Mouse (Mus musculus): ENCODE results near the gene Cd164l2. TPM values are rescaled to one million over a fixed set of nuclear protein-coding genes. Genes with fewer than 3 reads are reported as not detected.
A peak's percentile ranks its signal among the peaks of the same experiment; 100 is the strongest.

The Cd164l2 gene
- polyA plus RNA-seq, 1 experiment from 2014 or later = 1.1 TPM

GRCm38 (mm10) chr4:133175998-133176760 lies 35.8 kb upstream of the Cd164l2 start:
- 49% methylated on average over 14 of the region's 14 CpGs for WGBS
- H3K4me1 ChIP-seq (replicated peaks; ENCODE audit: control insufficient read depth, insufficient read depth, low read length) = peaks cover 21% of the 10 kb centered on the region
- no peak overlapping the region for H3K4me3 ChIP-seq (replicated peaks; ENCODE audit: low read length)
- no peaks in the 10 kb centered on the region for H3K27me3 ChIP-seq (replicated peaks; ENCODE audit: control insufficient read depth, insufficient read depth, low read length)
- peak overlapping the region; percentile 13; the same call in 1 of the 2 replicates for H3K4me2 ChIP-seq (ENCODE audit: low read length)
- H3K9me3 ChIP-seq (ENCODE audit: control insufficient read depth, low read length) = no peaks in the 10 kb centered on the region
- no peak overlapping the region for H3K9ac ChIP-seq (replicated peaks; ENCODE audit: low read depth, low read length)
- H3K36me3 ChIP-seq (ENCODE audit: control insufficient read depth, insufficient read depth) = peaks cover 2% of the 10 kb centered on the region; the same call in 1 of the 2 replicates
- ATAC-seq = peak; percentile 52; the same call in 1 of the 2 replicates
- peak overlapping the region; percentile 73 for H3K27ac ChIP-seq (ENCODE audit: low read length)

- no peaks in the 10 kb centered on the region for H3K27me3 ChIP-seq (replicated peaks; ENCODE audit: control insufficient read depth, insufficient read depth, low read length)
- no peak overlapping the region for H3K9ac ChIP-seq (replicated peaks; ENCODE audit: low read depth, low read length)
- peaks cover 2% of the 10 kb centered on the region; the same call in 1 of the 2 replicates for H3K36me3 ChIP-seq (ENCODE audit: control insufficient read depth, insufficient read depth)
- H3K27ac ChIP-seq (ENCODE audit: low read length) = peak overlapping the region; percentile 73
- WGBS = 54% methylated on average over 18 of the region's 18 CpGs
- no peaks in the 10 kb centered on the region for H3K9me3 ChIP-seq (ENCODE audit: control insufficient read depth, low read length)
- H3K4me3 ChIP-seq (replicated peaks; ENCODE audit: low read length) = no peak overlapping the region
- H3K4me1 ChIP-seq (replicated peaks; ENCODE audit: control insufficient read depth, insufficient read depth, low read length) = peaks cover 21% of the 10 kb centered on the region
- ATAC-seq = peak; percentile 61
- H3K4me2 ChIP-seq (ENCODE audit: low read length) = peak overlapping the region; percentile 23; the same call in 1 of the 2 replicates
Observed at GRCm38 (mm10) chr4:133176761-133177403, 35.0 kb upstream of the Cd164l2 start.

- no peak overlapping the region for H3K4me2 ChIP-seq (ENCODE audit: low read length)
- H3K36me3 ChIP-seq (ENCODE audit: control insufficient read depth, insufficient read depth) = peaks cover 2% of the 10 kb centered on the region; the same call in 1 of the 2 replicates
- 91% methylated on average over 5 of the region's 5 CpGs for WGBS
- no peaks in the 10 kb centered on the region for H3K9me3 ChIP-seq (ENCODE audit: control insufficient read depth, low read length)
- no peaks in the 10 kb centered on the region for H3K27me3 ChIP-seq (replicated peaks; ENCODE audit: control insufficient read depth, insufficient read depth, low read length)
- no peak for ATAC-seq
- no peak overlapping the region for H3K27ac ChIP-seq (ENCODE audit: low read length)
- H3K9ac ChIP-seq (replicated peaks; ENCODE audit: low read depth, low read length) = no peak overlapping the region
- H3K4me3 ChIP-seq (replicated peaks; ENCODE audit: low read length) = no peak overlapping the region
- peaks cover 21% of the 10 kb centered on the region for H3K4me1 ChIP-seq (replicated peaks; ENCODE audit: control insufficient read depth, insufficient read depth, low read length)
Observed at GRCm38 (mm10) chr4:133178305-133178704, 33.6 kb upstream of the Cd164l2 start.

- H3K4me3 ChIP-seq (replicated peaks; ENCODE audit: low read length) = no peak overlapping the region
- H3K4me1 ChIP-seq (replicated peaks; ENCODE audit: control insufficient read depth, insufficient read depth, low read length) = peaks cover 21% of the 10 kb centered on the region
- H3K9me3 ChIP-seq (ENCODE audit: control insufficient read depth, low read length) = no peaks in the 10 kb centered on the region
- WGBS = 94% methylated on average over 7 of the region's 7 CpGs
- H3K27ac ChIP-seq (ENCODE audit: low read length) = no peak overlapping the region
- H3K9ac ChIP-seq (replicated peaks; ENCODE audit: low read depth, low read length) = no peak overlapping the region
- H3K4me2 ChIP-seq (ENCODE audit: low read length) = no peak overlapping the region
- H3K36me3 ChIP-seq (ENCODE audit: control insufficient read depth, insufficient read depth) = peaks cover 2% of the 10 kb centered on the region; the same call in 1 of the 2 replicates
- no peaks in the 10 kb centered on the region for H3K27me3 ChIP-seq (replicated peaks; ENCODE audit: control insufficient read depth, insufficient read depth, low read length)
- ATAC-seq = no peak
Observed at GRCm38 (mm10) chr4:133179258-133179657, 32.7 kb upstream of the Cd164l2 start.

- Histone ChIP-seq H3K9ac (replicated peaks; ENCODE audit: low read depth, low read length) (no peak overlapping the region), H3K27me3 (replicated peaks; ENCODE audit: control insufficient read depth, insufficient read depth, low read length) (no peaks in the 10 kb centered on the region), H3K9me3 (ENCODE audit: control insufficient read depth, low read length) (no peaks in the 10 kb centered on the region), H3K4me1 (replicated peaks; ENCODE audit: control insufficient read depth, insufficient read depth, low read length) (peaks cover 12% of the 10 kb centered on the region), H3K27ac (ENCODE audit: low read length) (no peak overlapping the region), H3K4me3 (replicated peaks; ENCODE audit: low read length) (no peak overlapping the region), H3K36me3 (ENCODE audit: control insufficient read depth, insufficient read depth) (peaks cover 4% of the 10 kb centered on the region; the same call in 1 of the 2 replicates), H3K4me2 (ENCODE audit: low read length) (no peak overlapping the region)
- no peak for ATAC-seq
- 93% methylated on average over 8 of the region's 8 CpGs for WGBS
Observed at GRCm38 (mm10) chr4:133182439-133183033, 29.4 kb upstream of the Cd164l2 start.

GRCm38 (mm10) chr4:133184031-133184897 lies 27.7 kb upstream of the Cd164l2 start:
- Histone ChIP-seq H3K4me3 (replicated peaks; ENCODE audit: low read length) (no peak overlapping the region), H3K9me3 (ENCODE audit: control insufficient read depth, low read length) (no peaks in the 10 kb centered on the region), H3K9ac (replicated peaks; ENCODE audit: low read depth, low read length) (no peak overlapping the region), H3K27ac (ENCODE audit: low read length) (no peak overlapping the region), H3K4me2 (ENCODE audit: low read length) (no peak overlapping the region), H3K27me3 (replicated peaks; ENCODE audit: control insufficient read depth, insufficient read depth, low read length) (no peaks in the 10 kb centered on the region), H3K36me3 (ENCODE audit: control insufficient read depth, insufficient read depth) (peaks cover 6% of the 10 kb centered on the region; the same call in 1 of the 2 replicates), H3K4me1 (replicated peaks; ENCODE audit: control insufficient read depth, insufficient read depth, low read length) (peaks cover 11% of the 10 kb centered on the region)
- ATAC-seq = no peak
- WGBS = 53% methylated on average over 14 of the region's 14 CpGs

GRCm38 (mm10) chr4:133184898-133185665 lies 26.8 kb upstream of the Cd164l2 start:
- no peaks in the 10 kb centered on the region for H3K27me3 ChIP-seq (replicated peaks; ENCODE audit: control insufficient read depth, insufficient read depth, low read length)
- no peaks in the 10 kb centered on the region for H3K9me3 ChIP-seq (ENCODE audit: control insufficient read depth, low read length)
- H3K9ac ChIP-seq (replicated peaks; ENCODE audit: low read depth, low read length) = no peak overlapping the region
- H3K4me1 ChIP-seq (replicated peaks; ENCODE audit: control insufficient read depth, insufficient read depth, low read length) = peaks cover 11% of the 10 kb centered on the region
- peaks cover 10% of the 10 kb centered on the region for H3K36me3 ChIP-seq (ENCODE audit: control insufficient read depth, insufficient read depth)
- H3K4me2 ChIP-seq (ENCODE audit: low read length) = no peak overlapping the region
- ATAC-seq = no peak
- no peak overlapping the region for H3K4me3 ChIP-seq (replicated peaks; ENCODE audit: low read length)
- H3K27ac ChIP-seq (ENCODE audit: low read length) = peak overlapping the region; percentile 13; the same call in 1 of the 2 replicates
- 41% methylated on average over 15 of the region's 15 CpGs for WGBS

- Histone ChIP-seq H3K9ac (replicated peaks; ENCODE audit: low read depth, low read length) (no peak overlapping the region), H3K9me3 (ENCODE audit: control insufficient read depth, low read length) (no peaks in the 10 kb centered on the region), H3K4me2 (ENCODE audit: low read length) (no peak overlapping the region), H3K27ac (ENCODE audit: low read length) (no peak overlapping the region), H3K4me3 (replicated peaks; ENCODE audit: low read length) (no peak overlapping the region), H3K27me3 (replicated peaks; ENCODE audit: control insufficient read depth, insufficient read depth, low read length) (no peaks in the 10 kb centered on the region), H3K36me3 (ENCODE audit: control insufficient read depth, insufficient read depth) (peaks cover 16% of the 10 kb centered on the region), H3K4me1 (replicated peaks; ENCODE audit: control insufficient read depth, insufficient read depth, low read length) (peaks cover 11% of the 10 kb centered on the region)
- no peak for ATAC-seq
- WGBS = 81% methylated on average over 8 of the region's 8 CpGs
Observed at GRCm38 (mm10) chr4:133185893-133186292, 26.0 kb upstream of the Cd164l2 start.
